Mouse (Mus musculus): ENCODE results near the gene Clcn3. TPM values are rescaled to one million over a fixed set of nuclear protein-coding genes. Genes with fewer than 3 reads are reported as not detected.
A peak's percentile ranks its signal among the peaks of the same experiment; 100 is the strongest.
"Not testable (repeated sequence)": the region's sequence is repeated elsewhere in the genome, so short reads cannot be mapped to it uniquely, and the experiment has no call there.

Clcn3 gene
- 10 to 100 TPM; 18.0 to 18.9 TPM for total RNA-seq (2021)
- long read RNA-seq, experiment 1, full-length matches to known transcripts = 8 of 9 reads
- long read RNA-seq, experiment 1, partial matches to known transcripts = 0 of 9 reads
- long read RNA-seq, experiment 1, other reads (novel, unspliced or antisense) = 1 of 9 reads
- long read RNA-seq, experiment 2, full-length matches to known transcripts = 7 of 15 reads
- long read RNA-seq, experiment 2, partial matches to known transcripts = 2 of 15 reads
- long read RNA-seq, experiment 2, other reads (novel, unspliced or antisense) = 6 of 15 reads

GRCm38 (mm10) chr8:60982701-60983687 is at the start of gene Clcn3:
Gene Clcn3, minus strand, starts transcription at chr8:60983300.
- DNase-seq = peak; percentile 96
- intact Hi-C loops (cut with DNase I; ENCODE audit: low total_unique reads) = no loop called here

GRCm38 (mm10) chr8:60996468-60996867 is 13.4 kb upstream of the Clcn3 start:
- DNase-seq = no peak

GRCm38 (mm10) chr8:60993639-60993986 is 10.5 kb upstream of the Clcn3 start:
- DNase-seq = no peak
- intact Hi-C loops (cut with DNase I; ENCODE audit: low total_unique reads) = no loop called here

More at GRCm38 (mm10) chr8:60996468-60996867, 13.4 kb upstream of the Clcn3 start:
- intact Hi-C loops (cut with DNase I; ENCODE audit: low total_unique reads) = no loop called here

GRCm38 (mm10) chr8:60992910-60993638 is 10.0 kb upstream of the Clcn3 start, which contains the start of gene Nek1:
Gene Nek1, plus strand, starts transcription at chr8:60993195.
- DNase-seq = peak; percentile 99
- intact Hi-C loops (cut with DNase I; ENCODE audit: low total_unique reads) = no loop called here

GRCm38 (mm10) chr8:60992561-60992909 is 9.4 kb upstream of the Clcn3 start:
- DNase-seq = no peak
- intact Hi-C loops (cut with DNase I; ENCODE audit: low total_unique reads) = no loop called here

- intact Hi-C loops (cut with DNase I; ENCODE audit: low total_unique reads) = not testable (repeated sequence)
These were observed 1.3 kb upstream of the Clcn3 start for GRCm38 (mm10) chr8:60984260-60985010.

GRCm38 (mm10) chr8:60983688-60984079 is 584 bp upstream of the Clcn3 start:
- intact Hi-C loops (cut with DNase I; ENCODE audit: low total_unique reads) = no loop called here
- peak; percentile 30 for DNase-seq

More at GRCm38 (mm10) chr8:60984260-60985010, 1.3 kb upstream of the Clcn3 start:
- not testable (repeated sequence) for DNase-seq

- intact Hi-C loops (cut with DNase I; ENCODE audit: low total_unique reads) = no loop called here
- no peak for DNase-seq
These were observed 1.7 kb downstream of the Clcn3 start for GRCm38 (mm10) chr8:60981388-60981787.

- no peak for DNase-seq
- intact Hi-C loops (cut with DNase I; ENCODE audit: low total_unique reads) = no loop called here
These were observed 4.6 kb downstream of the Clcn3 start for GRCm38 (mm10) chr8:60978496-60978895.

GRCm38 (mm10) chr8:60976818-60977217 is 6.3 kb downstream of the Clcn3 start:
- intact Hi-C loops (cut with DNase I; ENCODE audit: low total_unique reads) = no loop called here
- DNase-seq = no peak

GRCm38 (mm10) chr8:60974837-60975236 is 8.3 kb downstream of the Clcn3 start:
- intact Hi-C loops (cut with DNase I; ENCODE audit: low total_unique reads) = no loop called here
- no peak for DNase-seq

- DNase-seq = no peak
- intact Hi-C loops (cut with DNase I; ENCODE audit: low total_unique reads) = no loop called here
These were observed 9.7 kb downstream of the Clcn3 start for GRCm38 (mm10) chr8:60973448-60973847.

GRCm38 (mm10) chr8:60971808-60972207 is 11.3 kb downstream of the Clcn3 start:
- intact Hi-C loops (cut with DNase I; ENCODE audit: low total_unique reads) = no loop called here
- DNase-seq = peak; percentile 17

- intact Hi-C loops (cut with DNase I; ENCODE audit: low total_unique reads) = no loop called here
- no peak for DNase-seq
These were observed 14.0 kb downstream of the Clcn3 start for GRCm38 (mm10) chr8:60969091-60969490.

GRCm38 (mm10) chr8:60965741-60966140 is 17.4 kb downstream of the Clcn3 start:
- DNase-seq = no peak
- intact Hi-C loops (cut with DNase I; ENCODE audit: low total_unique reads) = no loop called here

GRCm38 (mm10) chr8:60965306-60965705 is 17.8 kb downstream of the Clcn3 start:
- intact Hi-C loops (cut with DNase I; ENCODE audit: low total_unique reads) = no loop called here
- no peak for DNase-seq

GRCm38 (mm10) chr8:60964518-60964917 is 18.6 kb downstream of the Clcn3 start:
- intact Hi-C loops (cut with DNase I; ENCODE audit: low total_unique reads) = no loop called here

GRCm38 (mm10) chr8:60963931-60964330 is 19.2 kb downstream of the Clcn3 start:
- DNase-seq = no peak
- intact Hi-C loops (cut with DNase I; ENCODE audit: low total_unique reads) = no loop called here

More at GRCm38 (mm10) chr8:60964518-60964917, 18.6 kb downstream of the Clcn3 start:
- no peak for DNase-seq

- no peak for DNase-seq
These were observed 20.3 kb downstream of the Clcn3 start for GRCm38 (mm10) chr8:60962763-60963162.

More at GRCm38 (mm10) chr8:60962763-60963162, 20.3 kb downstream of the Clcn3 start:
- intact Hi-C loops (cut with DNase I; ENCODE audit: low total_unique reads) = no loop called here
